Mouse (Mus musculus) embryonic stem cell, embryonic (primary cell): ENCODE results near the gene Atf4.

Source experiments
- CTCF ChIA-PET, 4 experiments: fragments of 300-600 bp in 2 of 4; fragments of 350-600 bp in 2 of 4; sonication (Branson Sonifier 250); formaldehyde crosslinking; loops; one replicate each; lab custom pipeline; 2022; ENCODE audit warnings: inconsistent platforms in 2 of 4; lab: Charles Lee
- POLR2A ChIA-PET, 4 experiments: fragments of 300-600 bp in 2 of 4; fragments of 350-600 bp in 2 of 4; sonication (Branson Sonifier 250); formaldehyde crosslinking; loops; one replicate each; lab custom pipeline; 2022; ENCODE audit warnings: antibody characterized with exemption in 4 of 4, inconsistent platforms in 1 of 4; lab: Charles Lee

The Atf4 gene

GRCm38 (mm10) chr15:80257602-80258239, 2.7 kb downstream of the Atf4 start:
- ChIA-PET POLR2A (interaction anchor here (0.6 to 10.4 kb wide), 140 partner anchors 9 to 1635 kb away, joined by 3 to 439 read pairs (median 4); partner anchors contain the start of genes Mief1 (in 4 of the 4), Tnrc6b (in 4 of the 4), AC140267.1 (in 3 of the 4) and Mgat3 (in 2 of the 4)), CTCF (interaction anchor here (0.6 to 1.6 kb wide), 13 partner anchors 10 to 453 kb away, joined by 3 to 6 read pairs (median 4); partner anchors contain the start of genes Mief1 (in 1 of the 4), Tab1 (in 1 of the 4) and Tnrc6b (in 1 of the 4))

GRCm38 (mm10) chr15:80258240-80259170, 3.5 kb downstream of the Atf4 start:
- ChIA-PET POLR2A (interaction anchor here (0.6 to 10.4 kb wide), 123 partner anchors 9 to 1634 kb away, joined by 3 to 439 read pairs (median 5); partner anchors contain the start of genes Mief1 (in 4 of the 4), Tnrc6b (in 4 of the 4), AC140267.1 (in 2 of the 4) and Mgat3 (in 2 of the 4)), CTCF (interaction anchor here (0.6 to 1.6 kb wide), 14 partner anchors 11 to 452 kb away, joined by 3 to 5 read pairs (median 4); partner anchors contain the start of genes Tab1 (in 1 of the 4) and Tnrc6b (in 1 of the 4))

- CTCF ChIA-PET = interaction anchor here in 2 of 4 experiments (0.9 to 2.2 kb wide), 12 partner anchors 10 to 187 kb away, joined by 3 to 12 read pairs (median 5); partner anchors contain the start of genes Mief1 (in 2 of the 2) and Syngr1 (in 1 of the 2)
- POLR2A ChIA-PET = interaction anchor here (0.6 to 10.4 kb wide), 49 partner anchors 13 to 1326 kb away, joined by 3 to 439 read pairs (median 8); partner anchors contain the start of genes Mief1 (in 3 of the 4), AC140267.1 (in 2 of the 4), Rpl3 (in 2 of the 4) and Syngr1 (in 2 of the 4)
These were observed 4.5 kb downstream of the Atf4 start for GRCm38 (mm10) chr15:80259406-80260045.

DNA sequence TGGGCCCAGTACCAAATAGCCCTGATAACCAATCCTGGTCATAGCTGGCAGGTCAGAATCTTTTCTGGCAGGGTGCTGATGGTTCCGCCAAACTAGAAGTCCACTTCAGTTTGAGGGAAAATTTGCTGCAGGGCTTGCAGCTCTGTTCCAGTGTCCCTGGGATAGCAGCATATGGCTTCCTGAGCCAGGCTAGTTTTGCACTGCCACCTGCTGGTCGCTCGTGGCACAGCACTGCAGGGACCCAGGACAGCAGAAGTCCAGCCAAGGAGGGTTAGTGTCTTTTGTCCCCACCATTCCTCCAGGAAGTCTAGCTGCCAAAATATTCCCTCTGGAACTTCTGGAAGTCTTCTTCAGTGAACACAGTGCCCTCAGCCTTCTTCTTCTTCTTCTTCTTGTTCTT, 5.7 kb downstream of the Atf4 start:
- ChIA-PET CTCF (interaction anchor here (0.5 to 2.2 kb wide), 45 partner anchors 9 to 780 kb away, joined by 3 to 12 read pairs (median 4); partner anchors contain the start of genes Mief1 (in 2 of the 4), AC140267.1 (in 1 of the 4), Cbx7 (in 1 of the 4) and Syngr1 (in 1 of the 4)), POLR2A (interaction anchor here (0.6 to 10.4 kb wide), 48 partner anchors 14 to 1002 kb away, joined by 3 to 439 read pairs (median 4); partner anchors contain the start of genes Mief1 (in 3 of the 4), AC140267.1 (in 2 of the 4), Mgat3 (in 2 of the 4) and Rpl3 (in 2 of the 4))

- POLR2A ChIA-PET = interaction anchor here (0.6 to 10.4 kb wide), 37 partner anchors 14 to 1002 kb away, joined by 3 to 439 read pairs (median 5); partner anchors contain the start of genes Mief1 (in 3 of the 4), AC140267.1 (in 2 of the 4), Rpl3 (in 2 of the 4) and Syngr1 (in 2 of the 4)
- CTCF ChIA-PET = interaction anchor here (0.6 to 2.2 kb wide), 27 partner anchors 8 to 443 kb away, joined by 3 to 12 read pairs (median 5); partner anchors contain the start of genes Mief1 (in 2 of the 4), Cbx7 (in 1 of the 4), Syngr1 (in 1 of the 4) and Tab1 (in 1 of the 4)
These were observed 6.1 kb downstream of the Atf4 start for GRCm38 (mm10) chr15:80261100-80261499.

DNA sequence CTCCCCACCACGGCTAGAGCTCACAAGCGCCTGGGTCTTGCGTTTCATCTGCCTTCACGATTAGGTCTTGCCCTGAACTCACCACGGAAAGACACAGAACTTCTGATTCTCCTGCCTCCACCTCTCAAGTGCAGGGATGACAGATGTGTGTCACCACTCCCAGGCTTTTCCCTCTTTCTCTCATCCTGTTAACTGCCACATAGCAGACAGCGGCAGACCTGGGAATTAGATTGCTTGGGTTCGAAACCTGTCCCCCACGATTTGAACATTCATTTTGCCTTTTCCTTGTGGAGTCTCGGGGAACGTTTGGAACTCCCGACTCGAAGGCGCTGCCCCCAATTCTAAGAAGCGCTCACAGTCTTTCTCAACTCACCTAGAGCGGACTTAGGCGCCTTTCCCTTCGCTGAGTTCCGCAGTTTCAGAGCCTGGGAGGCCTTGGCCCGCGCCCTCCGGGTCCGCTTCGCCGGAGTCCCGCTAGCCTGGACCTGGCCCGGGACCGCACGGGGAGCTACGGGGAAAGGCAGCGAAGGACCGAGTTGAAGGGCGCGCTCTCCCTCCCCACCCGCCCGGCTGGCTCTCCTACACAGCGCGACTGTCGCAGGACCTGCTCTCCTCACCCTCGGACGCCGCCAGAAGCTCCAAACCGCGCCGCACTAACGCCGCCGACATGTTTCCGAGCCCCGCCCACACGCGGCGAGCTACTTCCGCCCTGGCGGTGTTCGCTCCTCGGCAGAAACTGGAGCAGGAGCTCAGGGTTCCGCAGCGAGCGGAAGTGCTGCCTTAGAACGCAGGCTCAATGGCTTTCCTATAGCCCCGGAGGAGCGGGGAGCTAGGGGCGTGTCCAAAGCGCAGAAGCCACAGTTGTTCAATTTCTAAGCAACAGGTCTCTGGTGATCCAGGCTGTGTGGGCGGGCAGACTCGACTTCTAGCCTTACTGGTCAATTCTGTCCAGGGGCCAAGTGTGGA, 8.9 kb downstream of the Atf4 start, which contains the start of gene Rps19bp1:
TSS of gene Rps19bp1 (minus strand) at position 706 of the 966 bp plus-strand sequence.
- ChIA-PET POLR2A (interaction anchor here (0.5 to 2.7 kb wide), 100 partner anchors 8 to 1814 kb away, joined by 3 to 166 read pairs (median 4); partner anchors contain the start of genes Atf4 (in 4 of the 4), Mief1 (in 3 of the 4), Tnrc6b (in 3 of the 4) and Dmc1 (in 1 of the 4)), CTCF (interaction anchor here (0.6 to 2.1 kb wide), 28 partner anchors 9 to 443 kb away, joined by 3 to 14 read pairs (median 4); partner anchors contain the start of genes Atf4 (in 1 of the 4), Mief1 (in 1 of the 4) and Syngr1 (in 1 of the 4))

- CTCF ChIA-PET = interaction anchor here in 2 of 4 experiments (0.8 to 2.1 kb wide), 2 partner anchors 11 to 428 kb away, joined by 3 to 4 read pairs; no protein-coding TSS in a partner anchor
- POLR2A ChIA-PET = interaction anchor here in 2 of 4 experiments (0.8 to 2.0 kb wide), 4 partner anchors 8 to 438 kb away, joined by 3 to 10 read pairs (median 5); partner anchors contain the start of gene Atf4 (in 1 of the 2)
These were observed 11.3 kb downstream of the Atf4 start for GRCm38 (mm10) chr15:80266281-80266680.

DNA sequence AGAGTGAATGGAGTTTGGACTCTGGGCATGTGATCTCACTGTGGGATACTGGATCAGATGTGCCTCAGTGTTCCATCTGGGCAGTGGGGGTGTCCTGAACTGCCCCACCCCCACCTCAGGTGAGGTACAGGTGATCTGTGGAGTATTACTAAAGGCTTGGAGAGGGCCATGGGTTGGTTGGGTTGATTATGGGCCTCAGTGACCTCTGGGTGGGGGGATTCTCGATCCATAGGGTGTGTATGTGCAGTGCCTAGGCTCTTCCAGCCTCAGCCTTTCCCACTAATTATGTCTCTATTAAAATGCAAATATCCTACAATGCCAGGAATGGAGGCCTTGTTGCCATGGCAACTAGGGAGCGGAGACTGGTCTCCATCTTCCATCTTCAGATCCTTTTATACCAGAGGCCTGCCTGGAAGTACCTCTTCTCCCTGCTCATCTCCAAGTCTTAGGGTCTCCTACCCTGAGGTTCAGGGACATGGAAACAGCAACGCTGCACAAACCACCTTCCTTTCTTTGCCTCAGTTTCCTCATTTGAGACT, 16.9 kb downstream of the Atf4 start:
- POLR2A ChIA-PET = interaction anchor here in 2 of 4 experiments (1.3 kb wide), 2 partner anchors 16 to 24 kb away, joined by 3 to 4 read pairs; no protein-coding TSS in a partner anchor
- CTCF ChIA-PET = interaction anchor here in 1 of 4 experiments (0.6 to 1.6 kb wide), 2 partner anchors 17 to 423 kb away, joined by 3 to 9 read pairs; no protein-coding TSS in a partner anchor

GRCm38 (mm10) chr15:80277107-80277506, 22.1 kb downstream of the Atf4 start:
- POLR2A ChIA-PET = interaction anchor here in 3 of 4 experiments (0.8 to 3.5 kb wide), 8 partner anchors 10 to 44 kb away, joined by 3 to 24 read pairs (median 3); partner anchors contain the start of genes Atf4 (in 1 of the 3), Mief1 (in 1 of the 3) and Rps19bp1 (in 1 of the 3)

DNA sequence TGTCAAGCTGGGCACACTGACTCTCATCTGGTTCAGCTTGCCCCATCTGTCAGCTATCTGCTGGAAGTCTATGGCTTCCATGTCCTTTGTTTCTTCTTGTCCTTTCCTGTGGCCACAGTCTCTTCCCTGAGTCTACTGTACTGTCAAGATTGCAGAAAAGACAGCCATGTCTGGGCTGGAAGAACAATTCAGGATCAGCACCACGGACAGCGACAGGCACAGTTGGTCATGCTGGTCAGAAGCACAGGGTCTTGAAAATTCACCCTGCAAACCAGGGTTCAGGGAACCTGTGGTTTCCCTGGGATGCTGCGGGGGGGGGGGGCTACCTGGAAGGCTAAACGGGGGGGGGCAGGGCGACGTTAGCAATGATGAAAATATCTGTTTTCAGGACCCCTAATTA, 22.6 kb downstream of the Atf4 start:
- ChIA-PET POLR2A (interaction anchor here in 3 of 4 experiments (0.6 to 3.5 kb wide), 9 partner anchors 13 to 290 kb away, joined by 3 to 24 read pairs (median 3); partner anchors contain the start of genes Atf4 (in 1 of the 3), Mief1 (in 1 of the 3) and Rps19bp1 (in 1 of the 3)), CTCF (interaction anchor here (0.5 to 2.0 kb wide), 5 partner anchors 12 to 427 kb away, joined by 3 to 6 read pairs (median 3); no protein-coding TSS in a partner anchor)

More at GRCm38 (mm10) chr15:80277107-80277506, 22.1 kb downstream of the Atf4 start:
- CTCF ChIA-PET = interaction anchor here (0.5 to 2.0 kb wide), 8 partner anchors 10 to 427 kb away, joined by 3 to 5 read pairs (median 3); no protein-coding TSS in a partner anchor

DNA sequence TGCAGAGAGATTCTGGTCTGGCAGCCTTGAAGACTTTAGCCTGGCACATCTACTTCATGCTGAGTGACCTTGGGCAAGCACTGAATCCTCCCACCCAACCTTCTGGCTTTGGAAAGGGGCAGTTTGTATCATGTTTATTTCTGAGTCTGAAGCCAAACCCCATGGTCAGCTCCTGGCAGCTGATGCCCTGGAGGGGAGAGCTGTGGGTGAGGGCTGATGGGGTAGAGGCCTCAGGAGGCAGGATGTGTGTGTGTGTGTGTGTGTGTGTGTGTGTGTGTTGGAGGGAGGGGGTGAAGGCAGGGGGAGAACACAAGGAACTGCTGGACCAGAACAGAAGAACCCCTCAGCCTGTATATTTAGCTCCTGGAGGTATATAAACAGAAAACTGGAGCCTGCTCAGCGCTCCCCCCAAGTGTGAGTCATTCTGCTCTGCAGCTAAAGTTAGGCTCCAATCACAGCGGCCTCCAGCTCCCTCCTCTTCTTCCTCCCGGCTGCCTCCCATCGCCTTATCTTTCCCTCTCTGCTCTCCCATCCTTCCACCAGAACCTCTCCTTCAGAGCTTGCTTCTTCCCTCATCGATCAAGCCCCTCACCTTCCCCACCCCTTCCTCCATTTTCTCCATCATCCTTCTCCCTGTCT, 23.3 kb downstream of the Atf4 start:
- CTCF ChIA-PET = interaction anchor here in 2 of 4 experiments (0.5 to 1.2 kb wide), 2 partner anchors 36 to 63 kb away, joined by 3 read pairs; no protein-coding TSS in a partner anchor

DNA sequence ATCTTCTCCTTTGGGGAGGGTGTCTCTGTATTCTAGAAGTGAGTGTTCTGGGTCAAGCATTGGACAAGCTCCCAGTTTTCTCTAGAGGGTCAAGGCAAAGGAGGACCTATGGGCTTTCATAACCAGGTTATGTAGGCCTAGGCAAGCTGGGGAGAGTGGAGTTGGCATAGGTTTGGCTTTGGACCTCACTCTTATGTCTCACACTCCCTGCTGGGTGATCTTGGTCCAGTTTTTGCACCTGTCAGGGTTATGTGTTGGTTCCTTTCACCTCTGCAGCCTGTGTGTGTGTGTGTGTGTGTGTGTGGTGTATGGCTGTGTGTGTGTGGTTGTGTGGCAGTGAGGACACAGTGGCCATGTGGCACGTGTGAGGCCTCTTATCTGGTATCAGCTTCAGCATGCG, 24.1 kb downstream of the Atf4 start:
- ChIA-PET CTCF (interaction anchor here in 1 of 4 experiments (0.6 kb wide), 1 partner anchor 17 kb away, joined by 3 read pairs; no protein-coding TSS in a partner anchor), POLR2A (interaction anchor here in 2 of 4 experiments (1.4 to 3.5 kb wide), 5 partner anchors 15 to 23 kb away, joined by 3 to 24 read pairs (median 5); partner anchors contain the start of genes Atf4 (in 1 of the 2) and Rps19bp1 (in 1 of the 2))

More for the DNA sequence above, 23.3 kb downstream of the Atf4 start:
- POLR2A ChIA-PET = interaction anchor here in 2 of 4 experiments (0.6 to 3.5 kb wide), 7 partner anchors 14 to 291 kb away, joined by 3 to 24 read pairs (median 3); partner anchors contain the start of genes Atf4 (in 1 of the 2), Mief1 (in 1 of the 2) and Rps19bp1 (in 1 of the 2)

- ChIA-PET POLR2A (interaction anchor here (1.1 to 2.9 kb wide), 8 partner anchors 10 to 430 kb away, joined by 3 to 16 read pairs (median 4); partner anchors contain the start of genes Atf4 (in 1 of the 4), Rps19bp1 (in 1 of the 4) and Tnrc6b (in 1 of the 4)), CTCF (interaction anchor here in 3 of 4 experiments (0.6 to 1.9 kb wide), 10 partner anchors 9 to 1555 kb away, joined by 3 to 6 read pairs (median 5); partner anchors contain the start of genes Mief1 (in 1 of the 3) and Rps19bp1 (in 1 of the 3))
These were observed 25.7 kb downstream of the Atf4 start for GRCm38 (mm10) chr15:80280646-80281045.
